Mouse (Mus musculus) lung, embryonic 15.5 days (tissue): ENCODE data around the gene Ccdc96. TPM values are rescaled to one million over a fixed set of nuclear protein-coding genes. Genes with fewer than 3 reads are reported as not detected.

Experiments used
- ATAC-seq: fragments of 200-750 bp; cut with Nextera tagmentation; 2 replicates; pipeline ENCODE4 v1.8.0; 2017; ENCODE audit warnings: moderate number of reproducible peaks, borderline replicate concordance; ENCODE audit not compliant: low FRiP score, low TSS enrichment; ENCODE audit errors: extremely low read depth
- H3K27ac ChIP-seq: fragments of 300-500 bp; sonication (generic); 2 replicates; pipeline ENCODE4 v1.5.1; 2015; ENCODE audit warnings: moderate library complexity, mild to moderate bottlenecking, inconsistent platforms
- H3K27me3 ChIP-seq: fragments of 300-500 bp; sonication (generic); 2 replicates; pipeline ENCODE4 v1.6.1; 2015; ENCODE audit warnings: inconsistent platforms
- H3K36me3 ChIP-seq: fragments of 300-500 bp; sonication (generic); 2 replicates; pipeline ENCODE4 v1.6.1; 2015; ENCODE audit warnings: inconsistent platforms
- H3K4me1 ChIP-seq: fragments of 300-500 bp; sonication (generic); 2 replicates; pipeline ENCODE4 v1.6.1; 2015; ENCODE audit warnings: inconsistent platforms
- H3K4me2 ChIP-seq: fragments of 300-500 bp; sonication (generic); 2 replicates; pipeline ENCODE4 v1.6.1; 2015; ENCODE audit warnings: inconsistent platforms, mild to moderate bottlenecking, moderate library complexity
- H3K4me3 ChIP-seq: fragments of 300-500 bp; sonication (generic); 2 replicates; pipeline ENCODE4 v1.5.1; 2015; ENCODE audit warnings: mild to moderate bottlenecking, inconsistent platforms
- H3K9ac ChIP-seq: fragments of 300-500 bp; sonication (generic); 2 replicates; pipeline ENCODE4 v1.6.1; 2015; ENCODE audit warnings: inconsistent platforms
- H3K9me3 ChIP-seq: fragments of 300-500 bp; sonication (generic); 2 replicates; pipeline ENCODE4 v1.6.1; 2016; ENCODE audit warnings: inconsistent platforms
- WGBS: fragments of 180-500 bp; shearing (Covaris S2); methylation state at CpG from one replicate; pipeline ENCODE4 v1.1.7; 2015; 5-methylcytosine and 5-hydroxymethylcytosine counted together
- polyA plus RNA-seq: library from polyadenylated mRNA; unstranded; fragments of >200 nt; fragmentation: Nextera tagmentation; extraction: Ambion mirVana; gene quantifications from 2 replicates; pipeline ENCODE4 v1.2.1, GENCODE M21; 2015

Ccdc96 gene
- polyA plus RNA-seq, 1 experiment from 2014 or later, result 1.2 TPM

GRCm38 (mm10) chr5:36478540-36479420 lies 5.6 kb upstream of the Ccdc96 start:
- H3K4me2 ChIP-seq, result no peak overlapping the region
- H3K9ac ChIP-seq, result no peak overlapping the region
- H3K4me1 ChIP-seq, result peaks cover 24% of the 10 kb centered on the region
- WGBS, result 84% methylated on average over 6 of the region's 6 CpGs
- no peak overlapping the region for H3K27ac ChIP-seq
- no peaks in the 10 kb centered on the region for H3K9me3 ChIP-seq
- H3K27me3 ChIP-seq, result no peaks in the 10 kb centered on the region
- no peak for ATAC-seq
- peaks cover 18% of the 10 kb centered on the region; the same call in 1 of the 2 replicates for H3K36me3 ChIP-seq
- H3K4me3 ChIP-seq, result no peak overlapping the region

DNA sequence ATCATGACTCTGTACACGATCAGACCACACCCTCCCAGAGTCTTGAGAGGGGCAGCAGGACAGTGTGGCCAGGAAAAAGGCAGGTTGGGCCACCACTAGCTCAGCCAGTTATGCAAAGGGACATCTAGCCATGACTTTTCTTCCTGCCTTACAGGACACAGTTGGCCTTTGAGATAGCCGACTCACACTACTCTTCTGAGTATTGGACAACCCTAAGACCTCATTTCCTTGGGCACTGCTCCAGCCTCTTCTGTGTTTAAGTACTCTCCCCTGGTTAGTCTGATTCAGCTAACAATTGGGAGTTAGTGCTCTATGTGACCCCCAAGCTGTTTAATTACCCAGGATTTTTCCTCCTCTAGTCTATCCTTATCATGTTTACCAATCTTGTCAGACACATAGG lies 4.7 kb upstream of the Ccdc96 start:
- Histone ChIP-seq H3K4me1 (peaks cover 26% of the 10 kb centered on the region), H3K9me3 (no peaks in the 10 kb centered on the region), H3K4me2 (no peak overlapping the region), H3K27me3 (peaks cover 1% of the 10 kb centered on the region), H3K27ac (no peak overlapping the region), H3K9ac (no peak overlapping the region), H3K4me3 (no peak overlapping the region), H3K36me3 (peaks cover 13% of the 10 kb centered on the region; the same call in 1 of the 2 replicates)
- WGBS, result 76% methylated on average over 2 of the region's 2 CpGs
- no peak for ATAC-seq

DNA sequence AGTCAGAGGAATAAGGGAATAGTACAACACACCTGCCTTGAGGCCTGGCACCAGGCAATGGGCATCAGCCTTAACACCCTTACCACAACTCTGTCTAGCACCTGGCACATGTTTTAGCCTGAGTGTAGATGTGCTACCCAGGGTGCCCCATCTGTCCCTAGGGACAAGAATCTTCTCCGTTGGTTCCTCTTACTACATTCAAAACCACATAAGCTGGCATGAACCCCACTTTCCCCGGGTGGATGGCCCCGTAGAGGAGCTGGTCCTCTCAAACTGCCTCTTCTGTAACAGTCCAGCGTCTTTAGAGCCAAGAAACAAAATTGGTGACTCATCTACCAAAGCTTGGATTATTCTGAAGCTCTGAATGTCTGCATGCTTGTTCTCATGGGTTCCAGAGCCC lies 4.0 kb upstream of the Ccdc96 start:
- Histone ChIP-seq H3K4me3 (no peak overlapping the region), H3K9ac (no peak overlapping the region), H3K36me3 (peaks cover 11% of the 10 kb centered on the region; the same call in 1 of the 2 replicates), H3K4me2 (no peak overlapping the region), H3K4me1 (peaks cover 33% of the 10 kb centered on the region), H3K27me3 (peaks cover 8% of the 10 kb centered on the region), H3K9me3 (no peaks in the 10 kb centered on the region), H3K27ac (no peak overlapping the region)
- WGBS, result 86% methylated on average over 4 of the region's 4 CpGs
- no peak for ATAC-seq

- Histone ChIP-seq H3K4me2 (no peak overlapping the region), H3K9ac (no peak overlapping the region)
- WGBS, result 59% methylated on average over 1 of the region's 1 CpGs
These were observed 3.3 kb upstream of the Ccdc96 start for GRCm38 (mm10) chr5:36481114-36481513.

GRCm38 (mm10) chr5:36483203-36484101 lies 936 bp upstream of the Ccdc96 start:
- 1% methylated on average over 52 of the region's 58 CpGs for WGBS
- H3K4me1 ChIP-seq, result peaks cover 34% of the 10 kb centered on the region
- peaks cover 18% of the 10 kb centered on the region for H3K27me3 ChIP-seq
- H3K27ac ChIP-seq, result peak overlapping the region; percentile 71
- H3K9ac ChIP-seq, result peak overlapping the region; percentile 95
- H3K36me3 ChIP-seq, result no peaks in the 10 kb centered on the region
- H3K4me2 ChIP-seq, result peak overlapping the region; percentile 92
- H3K9me3 ChIP-seq, result no peaks in the 10 kb centered on the region
- peak overlapping the region; percentile 94 for H3K4me3 ChIP-seq
- ATAC-seq, result peak; percentile 33; the same call in 1 of the 2 replicates

More at GRCm38 (mm10) chr5:36481114-36481513, 3.3 kb upstream of the Ccdc96 start:
- Histone ChIP-seq H3K27me3 (peaks cover 15% of the 10 kb centered on the region), H3K4me1 (peaks cover 34% of the 10 kb centered on the region), H3K36me3 (0 out of 2 replicates have a peak, but pooled peaks cover 6% of the 10 kb centered on the region), H3K27ac (no peak overlapping the region), H3K9me3 (no peaks in the 10 kb centered on the region), H3K4me3 (no peak overlapping the region)
- ATAC-seq, result no peak

- no peaks in the 10 kb centered on the region for H3K9me3 ChIP-seq
- WGBS, result 23% methylated on average over 19 of the region's 19 CpGs
- H3K4me3 ChIP-seq, result peak overlapping the region; percentile 94
- H3K4me2 ChIP-seq, result peak overlapping the region; percentile 99
- ATAC-seq, result no peak
- H3K36me3 ChIP-seq, result no peaks in the 10 kb centered on the region
- peaks cover 24% of the 10 kb centered on the region for H3K4me1 ChIP-seq
- no peak overlapping the region for H3K27ac ChIP-seq
- H3K9ac ChIP-seq, result no peak overlapping the region
- peaks cover 18% of the 10 kb centered on the region for H3K27me3 ChIP-seq
These were observed 918 bp downstream of the Ccdc96 start for GRCm38 (mm10) chr5:36485306-36485705.

GRCm38 (mm10) chr5:36489225-36489624 lies 4.8 kb downstream of the Ccdc96 start:
- 38% methylated on average over 2 of the region's 2 CpGs for WGBS
- no peak overlapping the region for H3K4me2 ChIP-seq
- H3K4me3 ChIP-seq, result no peak overlapping the region
- no peak for ATAC-seq
- H3K36me3 ChIP-seq, result peaks cover 13% of the 10 kb centered on the region; the same call in 1 of the 2 replicates
- H3K27ac ChIP-seq, result no peak overlapping the region
- H3K9ac ChIP-seq, result no peak overlapping the region
- peaks cover 18% of the 10 kb centered on the region for H3K27me3 ChIP-seq
- no peaks in the 10 kb centered on the region for H3K9me3 ChIP-seq
- H3K4me1 ChIP-seq, result peaks cover 10% of the 10 kb centered on the region

- H3K4me2 ChIP-seq, result no peak overlapping the region
- H3K4me3 ChIP-seq, result no peak overlapping the region
- H3K9ac ChIP-seq, result no peak overlapping the region
- H3K4me1 ChIP-seq, result no peaks in the 10 kb centered on the region
- ATAC-seq, result no peak
- no peaks in the 10 kb centered on the region for H3K27me3 ChIP-seq
- no peaks in the 10 kb centered on the region for H3K9me3 ChIP-seq
- peaks cover 36% of the 10 kb centered on the region for H3K36me3 ChIP-seq
- no peak overlapping the region for H3K27ac ChIP-seq
- 80% methylated on average over 6 of the region's 6 CpGs for WGBS
These were observed 9.5 kb downstream of the Ccdc96 start for GRCm38 (mm10) chr5:36493919-36494318.

DNA sequence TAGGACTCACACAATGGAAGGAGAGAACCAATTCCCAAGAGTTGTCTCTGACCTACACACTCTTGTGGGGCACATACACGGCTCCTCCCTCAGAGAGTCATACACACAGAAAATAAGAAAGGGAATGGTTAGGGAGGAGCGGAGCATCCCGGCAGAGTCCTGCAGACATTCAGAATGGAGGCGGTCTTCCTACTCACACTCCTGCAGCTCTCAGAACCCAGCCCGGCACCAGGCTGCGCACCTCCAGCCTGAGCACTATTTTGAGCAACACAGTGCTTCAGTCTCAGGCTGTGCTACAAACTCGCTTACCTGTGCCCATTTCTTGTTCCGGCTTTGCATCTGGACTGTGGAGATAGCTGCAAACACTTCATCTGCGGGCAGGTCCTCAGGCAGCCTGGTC lies 10.3 kb downstream of the Ccdc96 start:
- no peak overlapping the region for H3K4me3 ChIP-seq
- WGBS, result 95% methylated on average over 9 of the region's 9 CpGs
- H3K9ac ChIP-seq, result no peak overlapping the region
- H3K9me3 ChIP-seq, result no peaks in the 10 kb centered on the region
- H3K27me3 ChIP-seq, result no peaks in the 10 kb centered on the region
- H3K4me2 ChIP-seq, result no peak overlapping the region
- no peak for ATAC-seq
- no peaks in the 10 kb centered on the region for H3K4me1 ChIP-seq
- H3K27ac ChIP-seq, result no peak overlapping the region
- H3K36me3 ChIP-seq, result peaks cover 39% of the 10 kb centered on the region

GRCm38 (mm10) chr5:36505235-36505634 lies 20.8 kb downstream of the Ccdc96 start:
- Histone ChIP-seq H3K27me3 (no peaks in the 10 kb centered on the region), H3K27ac (no peak overlapping the region), H3K4me2 (no peak overlapping the region), H3K4me3 (no peak overlapping the region), H3K36me3 (peaks cover 48% of the 10 kb centered on the region), H3K9ac (no peak overlapping the region), H3K4me1 (no peaks in the 10 kb centered on the region), H3K9me3 (no peaks in the 10 kb centered on the region)
- ATAC-seq, result no peak
- 83% methylated on average over 7 of the region's 7 CpGs for WGBS

DNA sequence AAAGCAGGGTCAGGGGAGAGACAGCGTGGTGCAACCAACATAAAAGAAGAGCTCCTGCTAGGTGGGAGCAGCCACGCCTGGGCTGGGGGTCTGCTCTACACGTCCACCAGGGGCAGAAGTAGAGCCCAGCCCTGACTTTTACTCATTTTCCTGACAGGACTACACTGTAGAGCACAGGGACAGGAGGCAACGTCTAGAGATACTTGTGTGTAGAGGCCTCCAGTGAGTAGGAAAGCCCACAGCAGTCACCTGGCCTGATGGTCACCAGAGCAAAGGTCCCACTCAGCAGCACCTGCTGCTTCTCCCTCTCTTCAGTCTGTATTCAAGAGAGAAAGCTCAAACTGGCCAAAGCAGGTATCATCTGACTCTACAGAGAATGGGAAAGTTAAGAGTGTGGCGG lies 21.3 kb downstream of the Ccdc96 start:
- H3K4me2 ChIP-seq, result no peak overlapping the region
- H3K9ac ChIP-seq, result no peak overlapping the region
- ATAC-seq, result no peak
- no peaks in the 10 kb centered on the region for H3K4me1 ChIP-seq
- WGBS, result 68% methylated on average over 5 of the region's 5 CpGs
- H3K36me3 ChIP-seq, result peaks cover 48% of the 10 kb centered on the region
- no peak overlapping the region for H3K27ac ChIP-seq
- H3K4me3 ChIP-seq, result no peak overlapping the region
- no peaks in the 10 kb centered on the region for H3K27me3 ChIP-seq
- H3K9me3 ChIP-seq, result no peaks in the 10 kb centered on the region
